Mouse (Mus musculus) neural tube, embryonic 13.5 days (tissue): ENCODE results near the gene Gm4922. TPM values are rescaled to one million over a fixed set of nuclear protein-coding genes. Genes with fewer than 3 reads are reported as not detected.

Experiments
- ATAC-seq: fragments of 200-750 bp; cut with Nextera tagmentation; 2 replicates; pipeline ENCODE4 v1.8.0; 2017; ENCODE audit warnings: low read depth, mild to moderate bottlenecking, moderate TSS enrichment, moderate library complexity
- H3K27ac ChIP-seq: fragments of 300-500 bp; sonication (generic); replicated peaks from 2 replicates; pipeline ENCODE4 v1.5.1; 2015; ENCODE audit warnings: moderate library complexity, mild to moderate bottlenecking, inconsistent platforms
- H3K27me3 ChIP-seq: fragments of 300-500 bp; sonication (generic); 2 replicates; pipeline ENCODE4 v1.6.1; 2015; ENCODE audit warnings: mild to moderate bottlenecking, inconsistent platforms
- H3K36me3 ChIP-seq: fragments of 300-500 bp; sonication (generic); 2 replicates; pipeline ENCODE4 v1.6.1; 2015; ENCODE audit warnings: mild to moderate bottlenecking, inconsistent platforms
- H3K4me1 ChIP-seq: fragments of 300-500 bp; sonication (generic); replicated peaks from 2 replicates; pipeline ENCODE4 v1.6.1; 2015; ENCODE audit warnings: inconsistent platforms
- H3K4me2 ChIP-seq: fragments of 300-500 bp; sonication (generic); 2 replicates; pipeline ENCODE4 v1.6.1; 2015; ENCODE audit warnings: inconsistent platforms, mild to moderate bottlenecking, moderate library complexity
- H3K4me3 ChIP-seq: fragments of 300-500 bp; sonication (generic); 2 replicates; pipeline ENCODE4 v1.5.1; 2015; ENCODE audit warnings: mild to moderate bottlenecking, inconsistent platforms
- H3K9ac ChIP-seq: fragments of 300-500 bp; sonication (generic); 2 replicates; pipeline ENCODE4 v1.6.1; 2015; ENCODE audit warnings: moderate library complexity, mild to moderate bottlenecking, inconsistent platforms
- H3K9me3 ChIP-seq: fragments of 300-500 bp; sonication (generic); 2 replicates; pipeline ENCODE4 v1.6.1; 2016; ENCODE audit warnings: inconsistent platforms
- WGBS: fragments of 180-500 bp; shearing (Covaris S2); methylation state at CpG from one replicate; pipeline ENCODE4 v1.1.7; 2015; 5-methylcytosine and 5-hydroxymethylcytosine counted together
- polyA plus RNA-seq: library from polyadenylated mRNA; unstranded; fragments of >200 nt; fragmentation: Nextera tagmentation; extraction: Ambion mirVana; gene quantifications from 2 replicates; pipeline ENCODE4 v1.2.1, GENCODE M21; 2015

Gene Gm4922
- polyA plus RNA-seq, 1 experiment from 2014 or later = 0.42 TPM

DNA sequence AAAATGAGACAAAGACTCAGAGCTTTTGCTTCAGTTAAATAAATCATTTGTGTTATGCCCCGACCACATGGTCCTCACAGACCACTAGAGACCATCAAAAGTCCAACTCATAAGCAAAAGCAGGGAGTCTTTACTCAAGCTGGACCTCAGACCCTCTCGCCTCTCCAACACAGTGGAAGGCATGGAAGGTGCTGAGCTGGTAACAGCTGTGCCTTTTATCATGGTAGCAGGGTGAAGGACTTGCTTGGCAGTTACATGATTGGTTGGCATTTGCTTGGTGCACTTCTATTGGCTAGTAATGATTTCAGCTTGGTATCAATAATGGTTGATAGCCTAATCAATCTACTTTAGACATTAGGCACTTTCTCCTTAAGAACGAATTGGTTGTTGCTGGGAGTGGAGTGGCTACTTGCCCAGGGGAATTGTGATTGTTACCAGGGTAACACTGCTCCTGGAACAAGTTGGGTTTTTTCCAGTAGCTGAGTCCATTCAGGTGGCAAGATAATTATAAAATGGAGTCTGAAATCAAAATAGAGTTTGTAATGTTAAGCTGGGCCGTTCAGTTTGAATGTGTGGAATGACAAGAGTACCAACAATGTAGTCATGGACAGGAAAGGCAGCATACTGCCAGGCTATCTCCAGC lies 13.9 kb downstream of the Gm4922 start:
- no peak overlapping the region for H3K4me2 ChIP-seq
- WGBS = 56% methylated on average over 4 of the region's 4 CpGs
- H3K9ac ChIP-seq = no peak overlapping the region
- no peak overlapping the region for H3K27ac ChIP-seq
- no peak overlapping the region for H3K4me3 ChIP-seq
- H3K4me1 ChIP-seq = 0 out of 2 replicates have a peak, but pooled peaks cover 3% of the 10 kb centered on the region
- H3K36me3 ChIP-seq = no peaks in the 10 kb centered on the region
- H3K27me3 ChIP-seq = no peaks in the 10 kb centered on the region
- ATAC-seq = no peak
- no peaks in the 10 kb centered on the region for H3K9me3 ChIP-seq

DNA sequence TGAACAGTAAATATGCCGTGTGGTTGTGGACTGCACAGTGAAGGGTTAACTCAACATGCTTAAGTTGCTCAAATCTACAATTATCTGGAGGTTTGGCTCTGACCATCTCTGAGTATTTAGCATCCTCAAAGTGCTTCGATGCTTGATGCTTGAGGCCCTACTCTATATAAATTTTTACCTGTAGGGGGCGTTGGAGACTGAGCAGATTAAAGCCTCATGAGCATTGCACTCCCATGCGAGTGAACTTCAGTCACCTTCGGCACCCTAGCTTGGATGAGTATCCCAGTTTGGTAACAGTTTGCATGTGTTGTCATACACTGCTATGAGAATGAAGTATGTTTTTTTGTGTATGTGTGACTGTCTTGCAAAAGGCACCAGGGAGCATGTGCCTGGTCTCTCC lies 16.7 kb downstream of the Gm4922 start:
- 51% methylated on average over 5 of the region's 5 CpGs for WGBS
- H3K27me3 ChIP-seq = no peaks in the 10 kb centered on the region
- 0 out of 2 replicates have a peak, but pooled peaks cover 3% of the 10 kb centered on the region for H3K4me1 ChIP-seq

DNA sequence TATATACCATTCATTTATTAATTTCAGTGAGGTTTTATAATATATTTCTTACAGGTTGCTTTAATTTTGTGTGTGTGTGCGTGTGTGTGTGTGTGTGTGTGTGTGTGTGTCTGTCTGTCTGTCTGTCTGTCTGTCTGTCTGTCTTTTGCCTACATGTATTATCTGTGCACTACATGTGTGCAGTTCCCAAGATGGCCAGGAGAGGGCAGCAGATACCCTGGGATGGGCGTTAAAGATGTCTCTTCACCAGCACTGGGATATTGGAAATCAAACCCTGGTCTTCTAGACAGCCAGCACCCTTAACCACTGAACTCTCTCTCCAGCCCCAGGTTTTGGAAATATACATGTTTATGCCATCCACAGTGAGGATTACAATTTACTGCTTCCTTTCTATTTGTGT lies 26.4 kb downstream of the Gm4922 start:
- Histone ChIP-seq H3K4me1 (no peaks in the 10 kb centered on the region), H3K36me3 (no peaks in the 10 kb centered on the region), H3K9me3 (peaks cover 4% of the 10 kb centered on the region; the same call in 1 of the 2 replicates), H3K27ac (no peak overlapping the region), H3K27me3 (no peaks in the 10 kb centered on the region), H3K4me2 (no peak overlapping the region), H3K9ac (no peak overlapping the region), H3K4me3 (no peak overlapping the region)
- no peak for ATAC-seq
- WGBS = 33% methylated on average over 2 of the region's 2 CpGs

More for the DNA sequence above, 16.7 kb downstream of the Gm4922 start:
- Histone ChIP-seq H3K4me2 (no peak overlapping the region), H3K27ac (no peak overlapping the region), H3K9me3 (peaks cover 8% of the 10 kb centered on the region; the same call in 1 of the 2 replicates), H3K4me3 (no peak overlapping the region), H3K9ac (no peak overlapping the region), H3K36me3 (no peaks in the 10 kb centered on the region)
- no peak for ATAC-seq

GRCm38 (mm10) chr10:18750057-18750456 lies 36.5 kb downstream of the Gm4922 start:
- Histone ChIP-seq H3K9ac (no peak overlapping the region), H3K4me1 (no peaks in the 10 kb centered on the region), H3K36me3 (no peaks in the 10 kb centered on the region), H3K4me2 (no peak overlapping the region), H3K27me3 (no peaks in the 10 kb centered on the region; the same call in 1 of the 2 replicates), H3K9me3 (no peaks in the 10 kb centered on the region), H3K4me3 (no peak overlapping the region), H3K27ac (no peak overlapping the region)
- 82% methylated on average over 4 of the region's 4 CpGs for WGBS
- no peak for ATAC-seq

DNA sequence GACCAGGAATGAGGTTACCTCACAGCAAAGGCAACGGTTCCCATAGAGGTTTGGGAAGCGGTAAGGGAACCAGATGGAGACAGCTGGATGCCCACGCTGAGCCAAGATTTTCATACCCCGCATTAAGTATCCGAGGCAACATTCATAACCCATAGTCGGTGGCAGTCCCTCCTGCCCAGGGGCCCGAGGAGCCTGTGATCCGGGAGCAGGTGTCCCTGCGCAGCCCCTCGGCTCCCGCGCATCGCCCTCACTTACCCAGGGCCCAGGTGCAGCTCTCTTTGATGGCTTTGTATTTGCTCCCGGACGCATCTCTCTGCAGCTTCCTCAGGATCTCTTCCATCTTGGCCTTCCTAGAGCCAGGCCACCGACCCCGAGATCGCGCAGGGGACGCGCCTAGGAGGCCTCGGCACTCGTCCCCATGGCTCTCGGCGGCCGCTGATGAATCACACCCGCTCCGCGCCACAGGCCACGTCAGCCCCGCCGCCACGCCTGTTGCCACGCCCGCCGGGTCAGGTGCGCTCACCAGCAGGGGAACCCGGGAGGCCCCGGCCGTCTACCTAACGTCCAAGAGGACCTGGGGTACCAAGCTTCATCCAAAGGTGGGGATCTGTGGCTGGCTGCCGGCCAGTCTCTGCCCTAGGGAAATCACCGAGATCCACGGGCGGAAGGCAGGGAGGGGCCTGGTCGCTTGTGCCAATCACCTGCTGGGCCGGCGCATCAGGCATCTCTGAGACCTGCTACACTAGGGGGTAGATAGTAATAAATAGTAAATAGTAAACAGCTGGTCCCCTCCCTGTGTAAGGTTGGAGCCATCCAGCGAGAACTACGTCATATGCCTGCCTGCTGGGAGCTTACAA lies 43.1 kb downstream of the Gm4922 start, which contains the start of gene Arfgef3:
Gene Arfgef3, minus strand, starts transcription at position 664 of the 857 bp plus-strand sequence.
- no peaks in the 10 kb centered on the region for H3K9me3 ChIP-seq
- peak within 1 kb of the TSS; percentile 80 for H3K4me2 ChIP-seq
- 2% methylated on average over 50 of the region's 50 CpGs for WGBS
- ATAC-seq = peak; percentile 89
- peaks cover 21% of the 10 kb centered on the region for H3K4me1 ChIP-seq
- H3K36me3 ChIP-seq = no peaks in the 10 kb centered on the region
- peak within 1 kb of the TSS; percentile 93 for H3K27ac ChIP-seq
- H3K4me3 ChIP-seq = peak within 1 kb of the TSS; percentile 67
- H3K27me3 ChIP-seq = no peaks in the 10 kb centered on the region; the same call in 1 of the 2 replicates
- H3K9ac ChIP-seq = peak within 1 kb of the TSS; percentile 79

DNA sequence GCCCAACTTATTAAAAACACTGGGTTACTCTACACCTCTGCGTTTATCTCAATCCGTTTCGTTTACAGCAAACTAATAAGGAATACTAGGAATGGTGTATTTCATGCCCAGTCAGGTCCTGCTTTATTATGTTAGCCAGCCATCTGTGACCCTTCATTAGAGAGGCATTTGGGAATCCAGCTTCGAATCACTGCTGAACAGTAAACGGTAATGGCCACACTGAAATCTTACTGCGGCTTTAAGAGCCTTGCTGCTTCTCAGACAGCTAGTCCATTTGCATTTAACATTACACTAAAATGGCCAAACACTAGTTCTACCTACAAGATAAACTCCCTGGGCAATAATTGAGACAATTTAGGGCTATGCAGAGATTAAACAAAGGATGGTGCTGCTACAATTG lies 44.5 kb downstream of the Gm4922 start:
- peak overlapping the region; percentile 80 for H3K4me2 ChIP-seq
- H3K4me1 ChIP-seq = peaks cover 21% of the 10 kb centered on the region
- no peaks in the 10 kb centered on the region for H3K36me3 ChIP-seq
- H3K9ac ChIP-seq = peak overlapping the region; percentile 79
- H3K4me3 ChIP-seq = peak overlapping the region; percentile 67
- 36% methylated on average over 6 of the region's 6 CpGs for WGBS
- ATAC-seq = 0 out of 2 replicates have a peak, but pooled peaks have one; percentile 19
- peak overlapping the region; percentile 93 for H3K27ac ChIP-seq
- no peaks in the 10 kb centered on the region for H3K9me3 ChIP-seq
- H3K27me3 ChIP-seq = no peaks in the 10 kb centered on the region; the same call in 1 of the 2 replicates

GRCm38 (mm10) chr10:18741024-18741423 lies 45.6 kb downstream of the Gm4922 start:
- peak overlapping the region; percentile 67 for H3K4me3 ChIP-seq
- no peaks in the 10 kb centered on the region for H3K9me3 ChIP-seq
- peak overlapping the region; percentile 79 for H3K9ac ChIP-seq
- peak overlapping the region; percentile 93 for H3K27ac ChIP-seq
- H3K4me2 ChIP-seq = peak overlapping the region; percentile 80
- WGBS = 76% methylated on average over 8 of the region's 8 CpGs
- no peaks in the 10 kb centered on the region; the same call in 1 of the 2 replicates for H3K27me3 ChIP-seq
- H3K36me3 ChIP-seq = no peaks in the 10 kb centered on the region
- peaks cover 21% of the 10 kb centered on the region for H3K4me1 ChIP-seq
- ATAC-seq = no peak

Other genes starting within 250 kb of the Gm4922 start
- gene Hebp2, start 240.7 kb downstream of the Gm4922 start, polyA plus RNA-seq = 14.7 and 15.2 TPM in 2 replicates
- gene Arfgef3, start 42.8 kb downstream of the Gm4922 start, polyA plus RNA-seq = 6.5 and 6.6 TPM in 2 replicates
- 5.7 and 7.2 TPM in 2 replicates for gene Perp, start 58.2 kb upstream of the Gm4922 start, polyA plus RNA-seq
- gene Tnfaip3, start 228.9 kb upstream of the Gm4922 start, polyA plus RNA-seq = 1.6 and 1.8 TPM in 2 replicates